In the genomic region with DNA sequence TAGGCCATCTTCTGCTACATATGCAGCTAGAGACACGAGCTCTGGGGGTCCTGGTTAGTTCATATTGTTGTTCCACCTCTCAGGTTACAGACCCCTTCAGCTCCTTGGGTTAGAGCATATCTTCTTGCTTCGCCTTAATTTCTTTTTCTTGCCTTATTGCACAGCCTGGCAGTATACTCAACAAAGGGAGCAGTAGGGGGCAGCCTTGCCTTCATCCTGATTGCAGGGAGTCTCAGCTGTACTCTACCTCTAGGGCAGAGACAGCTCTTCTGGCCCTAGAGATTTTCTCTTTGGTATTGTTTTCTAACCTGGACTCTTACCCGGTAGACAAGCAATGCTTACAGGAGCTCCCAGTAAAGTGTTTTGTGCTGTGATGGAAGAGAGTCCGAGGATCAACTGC, we compare ENCODE assay signal across 18 mouse cellular contexts.
DNase-seq lines count a peak whose midpoint lies in the region; ATAC-seq and TF ChIP-seq lines count a peak whose summit lies in the region.
"Had no signal": no experiment of that assay in that cellular context is flagged by ENCODE, and none has a peak within 500 bp of the region (broad histone marks: within the 10 kb centered on the region; RNA-seq: fewer than 3 reads in every experiment).

No protein-coding gene starts in this region.

- WGBS in intestine, postnatal 0 days: 90% methylated on average over 4 of the region's 4 CpGs
- WGBS in intestine, embryonic 16.5 days: 81% methylated on average over 4 of the region's 4 CpGs
- WGBS in bone marrow, adult 2 months: 75% methylated on average over 4 of the region's 4 CpGs
- 79% methylated on average over 4 of the region's 4 CpGs for WGBS in hindbrain, embryonic 13.5 days

- no peak overlapping the region for H3K27ac ChIP-seq in intestine, postnatal 0 days (ENCODE audit: low read depth, low read length)
- no peak overlapping the region for H3K27ac ChIP-seq in intestine, embryonic 16.5 days (ENCODE audit: low read length)
- no peak overlapping the region for H3K27ac ChIP-seq in bone marrow, adult 2 months (ENCODE audit: control insufficient read depth, insufficient read depth, low read depth, low read length, poor library complexity)
- H3K27ac ChIP-seq in hindbrain, embryonic 13.5 days: no peak overlapping the region
- H3K27ac ChIP-seq: forebrain, embryonic 13.5 days; intestine, embryonic 15.5 days; limb, embryonic 10.5 days; liver, embryonic 15.5 days; macrophage; midbrain, embryonic 12.5 days had no signal

- 0 out of 2 replicates have a peak, but pooled peaks cover 2% of the 10 kb centered on the region for H3K9me3 ChIP-seq in intestine, postnatal 0 days (ENCODE audit: control insufficient read depth)
- no peaks in the 10 kb centered on the region for H3K9me3 ChIP-seq in intestine, embryonic 16.5 days (ENCODE audit: control insufficient read depth, low read length)
- H3K9me3 ChIP-seq in hindbrain, embryonic 13.5 days: 0 out of 2 replicates have a peak, but pooled peaks cover 3% of the 10 kb centered on the region
- H3K9me3 ChIP-seq: intestine, embryonic 15.5 days; limb, embryonic 10.5 days; liver, embryonic 15.5 days had no signal

- no peaks in the 10 kb centered on the region for H3K4me1 ChIP-seq in intestine, postnatal 0 days (replicated peaks; ENCODE audit: control insufficient read depth, insufficient read depth, low read length)
- H3K4me1 ChIP-seq in intestine, embryonic 16.5 days (ENCODE audit: control insufficient read depth, insufficient read depth, low read length): no peaks in the 10 kb centered on the region
- no peaks in the 10 kb centered on the region for H3K4me1 ChIP-seq in bone marrow, adult 2 months (ENCODE audit: control insufficient read depth, insufficient read depth, low read length)
- no peaks in the 10 kb centered on the region for H3K4me1 ChIP-seq in hindbrain, embryonic 13.5 days (replicated peaks)
- H3K4me1 ChIP-seq: forebrain, embryonic 13.5 days; intestine, embryonic 15.5 days; liver, embryonic 15.5 days; midbrain, embryonic 12.5 days had no signal

- H3K36me3 ChIP-seq in intestine, postnatal 0 days (ENCODE audit: control insufficient read depth, insufficient read depth): no peaks in the 10 kb centered on the region
- no peaks in the 10 kb centered on the region for H3K36me3 ChIP-seq in intestine, embryonic 16.5 days (ENCODE audit: control insufficient read depth, insufficient read depth, low read length)
- H3K36me3 ChIP-seq in hindbrain, embryonic 13.5 days: no peaks in the 10 kb centered on the region
- H3K36me3 ChIP-seq: intestine, embryonic 15.5 days; limb, embryonic 10.5 days; liver, embryonic 15.5 days; midbrain, embryonic 12.5 days had no signal

- no peaks in the 10 kb centered on the region for H3K27me3 ChIP-seq in intestine, postnatal 0 days (replicated peaks; ENCODE audit: control insufficient read depth, insufficient read depth, low read length)
- no peaks in the 10 kb centered on the region for H3K27me3 ChIP-seq in intestine, embryonic 16.5 days (replicated peaks; ENCODE audit: control insufficient read depth, insufficient read depth, low read length)
- no peaks in the 10 kb centered on the region for H3K27me3 ChIP-seq in hindbrain, embryonic 13.5 days
- H3K27me3 ChIP-seq: forebrain, embryonic 13.5 days; intestine, embryonic 15.5 days; liver, embryonic 15.5 days; midbrain, embryonic 12.5 days; Patski had no signal

- DNase-seq in thymus, postnatal 14 days: peak; percentile 63
- no peak for DNase-seq in thymus, postnatal 0 days (ENCODE audit: low spot score)
- no peak for DNase-seq in embryo, embryonic 10.5 days (ENCODE audit: low spot score)
- DNase-seq in right cerebral cortex, postnatal 14 days: no peak
- DNase-seq: adrenal gland, adult 2 months; cerebellum, adult 11-12 months; gastrocnemius, postnatal 36 days had no signal

- TF ChIP-seq CTCF in intestine, postnatal 0 days (IDR thresholded peaks at IDR 0.05; ENCODE audit: low read depth): peak; percentile 49
- 0 out of 2 replicates have a peak, but pooled peaks have one; percentile 10 for TF ChIP-seq CTCF in bone marrow, adult 2 months (IDR thresholded peaks at IDR 0.05; ENCODE audit: control insufficient read depth, insufficient read depth, low read length)

- no peak overlapping the region for H3K4me2 ChIP-seq in intestine, postnatal 0 days (replicated peaks; ENCODE audit: low read depth)
- no peak overlapping the region for H3K4me2 ChIP-seq in intestine, embryonic 16.5 days (ENCODE audit: low read depth, low read length)
- no peak overlapping the region for H3K4me2 ChIP-seq in hindbrain, embryonic 13.5 days
- H3K4me2 ChIP-seq: forebrain, embryonic 13.5 days; intestine, embryonic 15.5 days; liver, embryonic 15.5 days; midbrain, embryonic 12.5 days had no signal

- H3K9ac ChIP-seq in intestine, postnatal 0 days (ENCODE audit: low read depth, low read length): no peak overlapping the region
- no peak overlapping the region for H3K9ac ChIP-seq in intestine, embryonic 16.5 days (ENCODE audit: low read depth, low read length)
- H3K9ac ChIP-seq in hindbrain, embryonic 13.5 days: no peak overlapping the region
- H3K9ac ChIP-seq: forebrain, embryonic 13.5 days; intestine, embryonic 15.5 days; liver, embryonic 15.5 days; midbrain, embryonic 12.5 days had no signal

- no peak for TF ChIP-seq POLR2A in bone marrow, adult 2 months (IDR thresholded peaks at IDR 0.05; ENCODE audit: borderline replicate concordance, control insufficient read depth, low read depth, low read length)

- no peak overlapping the region for H3K4me3 ChIP-seq in intestine, postnatal 0 days (ENCODE audit: low read depth, low read length)
- H3K4me3 ChIP-seq in intestine, embryonic 16.5 days (ENCODE audit: low read length): no peak overlapping the region
- H3K4me3 ChIP-seq in bone marrow, adult 2 months (replicated peaks; ENCODE audit: control insufficient read depth, low read depth, low read length): no peak overlapping the region
- H3K4me3 ChIP-seq in hindbrain, embryonic 13.5 days: no peak overlapping the region
- H3K4me3 ChIP-seq: forebrain, embryonic 13.5 days; intestine, embryonic 15.5 days; limb, embryonic 10.5 days; liver, embryonic 15.5 days; midbrain, embryonic 12.5 days had no signal

- no peak for ATAC-seq in intestine, postnatal 0 days
- ATAC-seq in intestine, embryonic 16.5 days: no peak
- ATAC-seq in hindbrain, embryonic 13.5 days (ENCODE audit: low FRiP score): no peak
- ATAC-seq: forebrain, embryonic 13.5 days; intestine, embryonic 15.5 days; Patski had no signal
